Mouse (Mus musculus): ENCODE measurements around the gene Vamp2.

DNA sequence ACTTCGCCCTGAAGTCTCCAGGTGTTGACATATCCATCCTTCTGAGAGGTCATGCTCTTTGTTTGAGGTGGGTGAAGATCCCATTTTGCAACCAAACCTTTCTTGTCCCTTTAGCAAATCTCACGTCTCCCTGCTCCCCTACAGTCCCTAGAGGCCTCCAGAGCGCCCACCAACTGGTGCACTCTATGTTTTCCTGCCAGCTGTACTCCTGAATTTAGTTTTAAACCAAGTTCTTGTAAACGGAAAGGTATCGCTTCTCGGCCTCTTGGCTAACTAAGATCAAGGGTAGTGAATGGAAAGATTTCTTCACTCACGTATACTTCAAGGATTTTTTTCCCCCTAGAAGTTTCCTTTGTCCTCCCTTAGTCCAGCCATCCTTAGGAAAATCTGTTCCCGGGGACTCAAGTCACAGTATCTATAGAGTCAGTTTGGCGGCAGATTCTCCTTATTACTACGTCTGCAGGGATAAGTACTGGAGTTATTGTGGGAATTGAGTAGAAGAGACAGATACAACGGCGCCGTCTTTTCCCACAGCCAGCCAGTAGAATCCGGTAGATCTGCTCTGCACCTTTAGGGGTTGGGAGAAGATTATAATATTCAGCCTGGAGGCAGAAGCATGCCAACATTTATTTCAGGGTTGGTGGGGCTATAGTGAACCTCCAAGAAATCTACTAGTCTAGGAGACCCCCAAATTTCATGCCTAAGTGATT, 31.3 kb downstream of the Vamp2 start:
- TF ChIP-seq REST (IDR thresholded peaks at IDR 0.05; ENCODE audit: insufficient read depth, insufficient read length) = no peak
- TF ChIP-seq POLR2A (IDR thresholded peaks at IDR 0.05; ENCODE audit: insufficient read length, low read depth) = no peak
- no peak for TF ChIP-seq USF1 (IDR thresholded peaks at IDR 0.05; ENCODE audit: low read depth)
- no peak for TF ChIP-seq MAX (IDR thresholded peaks at IDR 0.05; ENCODE audit: low read depth)
- no peak for TF ChIP-seq POLR2AphosphoS2 (IDR thresholded peaks at IDR 0.05; ENCODE audit: insufficient read length, low read depth)
